Mouse (Mus musculus) right cerebral cortex, postnatal 14 days (tissue): ENCODE data around the gene F3.

Experiments used
- DNase-seq: peaks from one replicate; pipeline ENCODE4 v3.0.0; 2022

Gene F3

DNA sequence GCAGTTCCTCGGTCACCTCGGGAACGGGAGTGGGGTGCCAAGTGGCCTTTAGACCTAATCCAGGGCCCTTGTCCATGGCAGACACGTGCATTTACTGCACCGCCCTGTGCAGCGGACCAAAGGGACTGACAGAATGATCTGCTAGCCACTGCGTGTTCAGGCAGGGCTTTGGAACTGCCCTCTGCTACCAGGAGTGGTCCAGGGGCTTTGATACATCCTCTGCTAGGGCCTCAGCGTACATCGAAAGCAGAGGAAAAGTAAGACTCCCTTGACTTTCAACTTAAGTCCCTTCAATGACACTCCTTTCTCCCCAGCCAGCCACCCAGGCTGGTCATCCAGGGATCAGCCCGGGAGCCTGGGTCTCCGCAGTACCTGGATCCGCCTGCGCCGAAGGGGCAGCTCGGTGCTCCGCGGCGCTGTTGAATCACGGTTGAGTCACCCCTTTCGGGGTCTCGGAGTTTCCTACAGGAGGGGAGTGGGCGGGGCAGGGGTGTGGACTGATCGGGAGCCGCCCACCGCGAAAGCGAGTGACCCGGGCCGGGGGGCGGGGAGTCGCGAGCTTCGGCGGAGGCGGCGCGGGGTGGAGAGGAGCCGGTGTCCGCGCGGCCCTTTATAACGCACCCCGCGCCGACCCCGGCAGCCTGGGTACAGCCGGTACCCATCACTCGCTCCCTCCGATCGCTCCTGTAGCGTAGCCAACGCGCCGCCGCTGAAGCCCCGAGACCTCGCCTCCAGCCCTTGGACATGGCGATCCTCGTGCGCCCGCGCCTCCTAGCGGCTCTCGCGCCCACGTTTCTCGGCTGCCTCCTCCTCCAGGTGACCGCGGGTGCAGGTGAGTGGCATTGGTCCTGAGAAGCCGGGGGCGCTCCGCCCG, at the start of gene F3:
Gene F3 (plus strand): TSS at position 567 of the 874 bp plus-strand sequence.
- peak; percentile 73 for DNase-seq

DNA sequence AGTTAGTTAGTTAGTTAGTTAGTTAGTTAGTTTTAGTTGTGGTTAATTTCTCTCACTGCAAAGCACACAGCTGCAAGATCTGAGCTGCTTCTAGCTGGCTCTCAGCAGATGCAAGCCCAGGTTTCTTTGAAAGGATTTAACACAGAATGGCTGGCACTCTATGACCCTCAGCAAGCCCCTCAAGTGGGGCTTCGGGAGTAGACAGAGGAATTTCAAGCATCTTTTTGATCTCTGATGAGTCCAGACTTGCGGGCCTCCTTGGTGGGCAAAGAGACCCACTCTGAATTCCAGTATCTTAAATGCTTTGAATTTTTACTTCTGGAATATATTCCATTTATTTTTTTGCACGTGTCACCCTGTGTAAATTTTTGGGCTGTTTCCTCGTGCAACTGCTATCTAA, 44.4 kb upstream of the F3 start:
- no peak for DNase-seq

DNA sequence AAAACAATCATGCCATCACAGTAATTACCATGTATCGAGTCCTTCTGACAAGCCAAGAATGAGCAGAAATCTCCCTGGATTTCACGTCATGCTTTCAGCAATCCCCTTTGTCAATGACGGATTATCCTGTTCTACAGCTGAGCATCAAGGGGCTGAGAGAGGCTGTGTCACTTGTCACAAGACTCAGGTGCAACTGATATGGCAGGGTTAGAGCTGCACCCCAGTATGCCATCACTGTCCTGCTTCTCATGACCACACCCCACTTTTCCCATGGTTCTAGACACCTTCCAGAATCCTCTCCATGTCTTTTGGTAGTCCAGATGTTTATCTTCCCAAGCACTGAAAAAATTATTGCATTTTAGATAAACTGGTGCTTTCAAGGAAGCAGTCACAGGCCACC, 43.9 kb upstream of the F3 start:
- no peak for DNase-seq

DNA sequence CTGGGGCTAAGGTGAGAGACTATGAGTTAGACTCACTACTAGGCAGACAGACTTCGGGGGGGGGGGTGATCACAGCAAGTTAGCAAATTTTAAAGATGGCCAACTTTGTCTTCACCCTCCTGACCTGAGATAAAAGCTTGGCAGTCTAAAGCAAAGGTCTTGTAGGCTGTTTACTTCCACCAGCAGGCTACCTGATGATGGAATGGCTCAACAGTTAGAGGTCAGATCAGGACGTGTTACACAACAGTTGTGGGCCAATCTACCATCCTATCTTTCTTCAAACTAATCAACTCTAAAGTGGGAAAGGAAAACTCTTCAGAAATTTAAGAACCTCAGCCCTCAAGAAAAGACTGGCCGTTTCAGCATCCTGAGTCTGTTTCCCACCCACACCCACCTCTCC, 43.1 kb upstream of the F3 start:
- no peak for DNase-seq

DNA sequence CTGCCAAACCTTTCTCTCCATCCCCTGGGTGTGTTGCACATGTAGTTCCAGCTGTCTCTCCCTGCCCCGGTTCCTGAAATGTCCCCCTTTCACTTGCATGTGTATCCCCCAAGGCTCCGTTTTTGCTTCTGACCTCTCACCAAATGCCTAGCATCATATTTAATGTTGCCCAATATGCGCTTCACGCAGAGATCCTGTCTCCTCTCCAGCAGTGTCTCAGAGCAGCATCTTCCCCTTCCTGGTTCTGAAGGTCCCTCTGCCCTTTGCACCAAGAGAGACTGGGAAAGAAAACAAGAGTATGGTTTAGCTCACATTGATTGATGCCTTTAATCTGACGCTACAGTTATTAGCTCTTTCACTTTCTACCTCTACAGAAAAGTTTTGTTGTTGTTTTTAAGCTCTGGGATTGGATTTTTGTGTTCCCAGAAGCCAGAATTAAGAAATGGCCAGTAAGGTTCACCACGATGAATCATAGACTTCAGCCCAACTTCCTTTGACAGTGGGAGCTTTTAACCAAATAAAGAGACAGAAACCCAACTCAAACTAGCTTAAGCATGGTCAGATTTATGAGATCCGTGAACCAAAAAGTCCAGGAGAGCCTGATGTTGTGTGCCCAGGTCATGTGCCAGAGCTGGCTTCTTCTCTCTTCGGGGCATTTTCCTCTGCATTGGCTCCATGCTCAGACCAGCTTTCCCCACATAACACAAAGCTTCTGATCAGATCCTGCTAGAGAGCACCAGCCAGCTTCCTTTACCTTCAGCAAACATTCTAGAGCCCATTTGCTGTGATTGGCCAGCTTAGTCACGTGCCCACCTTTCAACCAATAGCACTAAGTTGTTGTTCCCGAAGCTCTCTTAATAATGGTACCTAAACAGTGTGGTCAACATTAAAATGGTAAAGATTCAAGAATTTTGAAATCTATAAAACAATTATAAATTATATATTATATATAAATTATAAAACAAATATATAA, 40.6 kb upstream of the F3 start:
- no peak for DNase-seq

DNA sequence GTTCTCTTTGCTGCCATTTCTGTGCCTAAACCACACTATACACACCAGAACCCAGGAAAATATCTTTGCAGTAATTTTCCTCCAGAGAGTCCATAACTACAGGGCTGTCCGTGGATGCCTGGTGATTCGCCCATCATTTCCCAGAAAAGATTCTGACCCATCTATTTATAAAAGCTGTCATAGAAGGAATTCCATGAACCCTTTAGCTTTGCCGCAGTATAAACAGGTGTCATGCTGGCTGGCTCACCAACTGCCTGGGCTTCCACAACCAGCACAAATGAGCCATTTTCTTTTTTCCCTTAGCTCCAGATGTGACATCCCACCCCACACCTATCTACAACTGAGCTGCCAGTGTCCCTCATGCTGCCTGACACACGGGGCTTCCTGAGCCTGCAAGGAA, 38.8 kb upstream of the F3 start:
- DNase-seq = no peak

DNA sequence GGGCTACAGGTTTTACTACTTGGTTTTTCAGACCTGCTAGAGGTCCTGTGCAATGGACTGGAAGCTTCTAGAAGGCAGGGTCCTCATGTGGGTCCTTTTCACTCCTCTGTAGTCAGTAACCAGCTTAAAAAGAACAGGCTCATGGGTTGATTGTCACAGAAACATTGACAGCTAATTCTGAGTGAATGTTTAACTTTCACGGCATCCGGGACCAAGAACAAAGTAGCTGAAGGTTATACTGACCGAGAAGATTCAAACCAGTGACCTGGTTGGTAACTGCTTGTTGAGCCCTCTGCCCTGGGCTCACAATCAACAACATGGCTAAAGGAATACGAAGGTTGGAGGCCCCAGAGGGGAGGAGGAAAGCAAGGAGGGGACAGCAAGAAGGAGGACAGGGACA, 38.4 kb upstream of the F3 start:
- no peak for DNase-seq

DNA sequence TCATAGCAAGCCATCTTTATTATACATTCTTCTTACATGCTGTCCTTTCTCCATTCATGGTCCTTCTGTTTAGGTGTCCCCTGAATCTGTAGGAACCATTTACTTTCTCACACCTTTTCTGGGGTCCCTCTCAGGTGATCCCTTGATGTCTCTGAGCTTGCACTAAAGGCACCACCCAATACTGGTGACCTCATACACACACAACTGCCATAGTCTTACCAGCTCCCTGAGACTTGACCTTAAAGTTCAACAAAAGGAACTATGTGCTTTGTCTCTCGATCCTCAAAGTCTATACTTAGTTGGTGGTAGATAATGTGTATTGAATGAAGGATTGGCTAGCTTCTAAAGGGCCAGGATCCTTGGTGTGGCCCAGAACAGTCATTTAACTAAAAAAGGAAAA, 37.4 kb upstream of the F3 start:
- no peak for DNase-seq

DNA sequence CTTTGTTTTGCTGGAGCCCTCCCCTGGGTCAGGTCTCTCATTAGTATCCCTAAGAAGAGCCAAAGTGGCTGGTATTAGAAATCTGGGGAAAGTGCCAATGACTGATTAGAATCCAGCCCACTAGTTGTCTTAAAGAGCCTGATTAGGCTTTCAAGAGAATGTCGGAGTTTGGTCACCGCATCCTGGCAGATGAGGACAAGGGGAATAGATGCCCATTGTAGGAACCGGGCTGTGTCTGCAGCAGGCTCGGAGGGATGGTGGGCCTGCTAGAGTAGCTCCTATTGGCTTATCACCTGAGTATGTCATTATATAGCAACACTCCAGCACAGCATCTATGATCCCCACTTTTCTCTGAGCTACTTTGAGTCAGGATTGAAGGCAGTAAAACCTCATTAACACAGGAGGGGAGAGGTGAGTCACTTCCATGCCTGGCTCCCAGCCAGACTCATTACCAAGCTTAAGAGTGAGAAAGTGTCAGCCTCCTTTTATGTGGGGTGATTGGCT, 36.9 kb upstream of the F3 start:
- peak; percentile 28 for DNase-seq

DNA sequence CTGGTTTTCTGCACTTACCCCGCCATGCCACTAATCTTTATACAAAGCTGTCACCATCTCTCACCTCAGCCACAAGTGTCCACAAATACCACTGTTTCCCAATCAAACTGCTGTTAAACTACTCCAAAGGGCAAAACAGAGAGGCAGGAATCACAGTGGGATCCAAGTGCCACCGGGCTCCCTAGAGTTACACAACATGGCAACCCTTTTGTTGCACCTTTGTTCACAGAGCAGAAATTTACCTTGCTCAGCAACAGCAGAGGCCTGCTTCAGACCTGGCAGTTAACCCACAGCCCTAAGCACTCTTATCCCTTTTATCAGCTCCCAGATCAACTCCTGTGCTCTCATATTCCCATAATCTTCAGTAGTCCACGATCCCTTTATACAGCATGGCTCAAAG, 35.6 kb upstream of the F3 start:
- DNase-seq = no peak

DNA sequence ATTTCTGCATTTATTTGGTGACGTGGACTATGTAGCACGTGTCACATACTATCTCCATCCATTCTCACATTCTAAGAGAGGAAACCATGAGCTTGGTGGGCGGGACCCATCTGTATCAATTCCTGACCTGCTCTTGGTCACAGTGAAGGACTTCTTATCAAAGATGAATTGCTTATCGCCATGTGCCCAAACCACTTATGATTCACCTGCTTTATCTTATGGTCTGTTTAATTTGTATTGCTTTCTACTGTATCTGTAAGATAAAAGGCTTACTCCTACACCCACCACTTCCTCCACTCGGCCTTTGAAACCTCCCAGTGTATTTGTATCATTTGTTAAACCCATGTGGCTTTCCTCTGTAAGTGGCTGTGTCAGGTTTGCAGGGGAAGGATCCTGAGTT, 34.3 kb upstream of the F3 start:
- no peak for DNase-seq

DNA sequence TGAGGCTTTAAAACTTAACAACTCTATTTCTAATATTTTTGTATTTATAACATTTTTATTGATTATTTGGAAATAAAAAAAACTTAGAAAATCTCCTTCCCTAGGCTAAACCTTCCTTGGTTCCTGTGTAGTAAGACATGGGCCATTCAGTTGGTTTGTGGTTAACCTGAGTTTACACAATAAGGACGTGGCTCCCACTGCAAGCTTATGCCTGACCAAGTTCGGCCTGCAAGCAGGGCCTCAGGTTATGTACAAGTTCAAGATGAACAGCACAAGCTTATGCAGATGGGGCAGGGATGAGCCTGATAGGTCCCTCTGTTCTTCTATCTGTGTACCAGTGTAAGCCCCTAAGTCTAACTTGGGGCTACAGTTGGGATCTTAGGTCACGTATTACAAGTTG, 33.6 kb upstream of the F3 start:
- no peak for DNase-seq

DNA sequence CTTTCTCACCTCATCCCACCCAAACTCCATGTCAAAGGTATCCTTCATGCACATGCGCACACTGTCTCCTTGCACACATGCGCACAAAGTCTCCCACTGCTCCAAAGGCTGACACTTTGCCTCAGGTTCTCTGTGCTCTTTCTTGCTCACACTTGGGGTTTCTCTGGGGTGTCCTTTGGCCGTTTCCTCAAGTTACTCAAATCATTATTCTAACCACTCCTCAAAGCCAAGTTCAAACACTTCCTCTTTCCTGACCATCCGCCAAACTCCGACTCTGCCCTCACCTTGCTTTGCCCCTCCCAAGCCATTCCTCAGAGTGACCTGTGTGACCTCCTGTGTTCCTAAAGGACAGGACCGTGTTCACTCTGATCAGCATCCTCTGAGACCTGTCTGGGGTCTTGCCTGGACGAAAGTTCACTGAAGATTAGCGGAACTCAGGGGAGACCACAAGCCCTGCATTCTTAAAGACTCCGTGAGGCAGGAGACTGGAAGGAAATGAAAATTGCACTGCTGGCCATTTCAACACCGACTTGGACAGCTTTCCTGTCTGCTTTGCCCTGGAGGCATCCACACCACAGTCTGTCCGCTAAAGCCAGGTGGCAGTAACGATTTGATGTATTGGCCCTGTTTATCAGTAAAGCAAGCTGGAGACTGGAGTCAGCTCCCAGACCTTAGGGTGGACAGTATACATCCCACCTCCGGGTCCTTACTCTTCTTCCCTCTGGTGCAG, 30.2 kb upstream of the F3 start:
- no peak for DNase-seq

DNA sequence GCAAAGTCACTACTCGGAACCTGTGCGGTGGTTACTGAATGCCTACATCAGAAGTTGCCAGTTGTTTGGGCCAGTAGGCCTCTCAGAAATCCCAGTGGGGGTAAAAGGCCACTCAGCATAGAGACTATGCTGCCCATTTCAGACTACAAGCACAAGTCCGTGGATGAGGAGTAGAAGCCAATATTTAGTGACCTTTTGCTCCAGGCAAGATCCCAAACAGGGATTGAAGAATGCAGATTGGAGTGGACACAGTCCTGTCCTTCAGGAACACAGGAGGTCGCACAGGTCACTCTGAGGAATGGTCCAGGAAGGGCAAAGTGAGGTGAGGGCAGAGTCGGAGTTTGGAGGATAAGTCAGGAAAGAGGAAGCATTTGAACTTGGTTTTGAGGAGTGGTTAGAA, 29.6 kb upstream of the F3 start:
- no peak for DNase-seq

DNA sequence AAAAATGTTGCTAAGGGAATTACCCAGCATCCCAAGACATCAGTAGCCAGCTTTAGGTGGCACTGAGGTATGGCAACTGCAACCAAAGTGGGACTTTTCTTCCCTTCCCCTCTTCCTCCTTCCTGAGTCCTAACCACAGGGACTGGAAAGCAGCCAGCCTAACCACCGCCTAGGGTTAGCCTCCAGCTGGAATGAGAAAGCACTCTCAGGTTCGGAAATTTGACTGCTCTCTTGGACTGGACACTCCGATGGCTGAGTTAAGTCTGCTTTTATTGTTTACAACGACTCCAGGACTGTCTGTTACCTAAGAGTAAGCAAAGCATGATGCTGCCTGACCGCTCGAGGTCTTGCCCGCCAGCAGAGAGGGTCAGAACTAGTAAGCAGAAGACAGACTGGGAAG, 26.2 kb upstream of the F3 start:
- no peak for DNase-seq

DNA sequence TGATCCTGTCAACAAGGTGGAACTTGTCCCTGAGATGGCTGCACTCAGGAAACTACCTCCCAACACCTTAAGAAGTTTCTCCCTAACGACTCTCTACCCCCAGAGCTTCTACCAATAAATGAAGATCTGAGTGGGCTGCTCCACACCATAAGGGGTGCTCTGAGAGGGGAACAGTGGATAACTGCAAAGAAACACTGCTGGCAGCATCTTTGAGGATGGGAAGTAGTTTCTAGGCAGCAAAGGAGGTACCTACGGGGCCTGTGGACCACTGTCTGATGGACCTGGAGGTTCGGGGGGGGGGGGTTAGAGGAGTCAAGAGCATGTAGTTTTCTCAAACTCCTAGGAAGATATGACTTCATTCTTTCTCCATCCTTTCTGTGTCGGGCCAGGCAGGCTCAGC, 23.9 kb upstream of the F3 start:
- DNase-seq = no peak

DNA sequence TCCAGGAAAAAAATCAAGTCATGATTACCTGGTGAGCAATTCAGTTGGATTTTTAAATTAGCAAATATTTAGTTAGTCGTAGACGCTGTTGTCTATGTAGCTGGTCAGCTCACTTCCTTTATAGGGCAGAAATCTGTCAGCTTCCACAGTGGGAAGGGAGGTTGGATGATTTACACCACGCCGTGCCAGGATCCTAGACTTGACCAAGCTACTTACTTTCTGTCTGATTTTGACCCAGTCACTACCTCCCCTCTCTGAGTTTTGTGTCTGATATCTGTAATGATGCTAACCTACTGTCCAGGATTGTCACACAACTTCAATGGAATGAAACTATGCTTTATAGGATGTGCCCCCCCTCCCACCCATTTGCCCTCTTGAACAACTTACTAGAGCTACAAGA, 23.5 kb upstream of the F3 start:
- no peak for DNase-seq

DNA sequence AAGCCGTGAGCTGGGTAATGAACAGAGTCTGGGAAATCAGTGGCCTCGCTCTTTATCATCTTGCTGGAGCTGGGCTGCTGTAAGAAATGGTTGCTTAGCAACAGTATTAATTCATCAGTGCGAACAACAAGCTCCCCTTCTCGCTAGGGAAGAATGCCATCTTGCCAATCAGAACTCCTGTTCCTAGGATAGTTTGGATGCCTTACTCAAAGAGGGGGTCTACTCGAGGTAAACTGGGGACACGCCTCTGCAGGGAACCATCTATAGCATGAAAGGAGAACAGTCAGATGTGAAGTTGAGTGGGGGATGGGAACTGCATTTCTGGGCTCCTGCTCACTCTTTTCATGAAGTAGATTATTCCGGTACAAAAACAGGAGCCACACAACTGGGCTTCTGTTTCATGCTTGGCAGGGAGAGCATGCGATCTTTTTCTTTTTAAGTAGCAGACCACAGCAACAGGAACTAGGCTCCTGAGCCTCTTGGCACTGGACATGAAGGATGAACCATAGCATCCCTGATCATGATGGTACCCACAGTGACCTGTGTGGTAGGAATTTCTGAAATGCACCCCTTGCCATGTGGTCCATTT, 22.9 kb upstream of the F3 start:
- DNase-seq = peak; percentile 36

DNA sequence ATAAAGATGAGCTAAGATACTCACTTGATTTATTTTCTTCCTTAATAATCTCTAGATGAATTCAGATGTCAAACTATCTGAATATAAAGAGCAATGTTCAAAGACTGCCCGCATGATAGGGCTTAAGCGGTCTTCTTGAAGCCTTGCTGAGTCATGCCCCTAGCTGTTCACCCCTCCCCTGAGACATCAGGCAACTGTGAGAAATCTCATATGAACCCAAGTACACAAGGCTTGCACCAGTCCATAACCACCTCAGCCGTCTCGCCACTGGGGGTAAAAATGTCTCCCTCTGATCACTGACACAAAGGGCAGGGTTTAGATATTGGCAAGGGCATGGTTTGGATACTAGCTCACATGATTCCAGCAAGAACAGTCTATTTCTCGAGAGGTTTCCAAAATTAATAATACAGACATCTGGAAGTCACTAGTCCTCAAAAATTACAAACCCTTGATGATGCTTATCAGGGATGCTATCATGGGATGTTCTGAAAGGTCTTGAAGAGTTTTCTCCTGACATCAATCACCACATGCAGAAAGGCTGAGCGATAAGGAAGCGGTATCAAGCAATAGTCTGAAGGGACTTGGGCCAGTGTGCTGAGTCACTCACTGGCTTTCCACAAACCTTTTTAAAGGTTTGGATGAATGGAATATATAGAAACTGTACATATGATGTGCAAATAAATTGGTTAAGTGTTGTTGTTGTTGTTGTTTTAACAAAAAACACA, 20.0 kb upstream of the F3 start:
- no peak for DNase-seq

DNA sequence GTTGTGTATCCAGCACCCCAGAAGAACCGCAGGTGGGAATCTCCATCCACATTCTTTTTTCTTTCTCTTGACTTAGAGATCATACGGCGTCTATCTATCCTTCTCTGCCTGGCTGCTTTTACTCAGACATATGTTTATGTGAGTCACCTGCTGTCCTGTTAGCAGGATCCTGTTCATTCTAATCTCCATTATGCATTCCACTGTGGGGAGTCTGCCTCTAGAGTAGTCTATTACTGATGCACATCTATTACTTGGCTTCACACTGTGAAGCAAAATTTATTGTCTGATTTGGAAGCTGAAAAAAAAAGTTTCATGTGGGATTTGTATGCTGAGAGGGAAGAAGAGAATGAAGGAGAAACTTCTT, 19.5 kb upstream of the F3 start:
- no peak for DNase-seq

DNA sequence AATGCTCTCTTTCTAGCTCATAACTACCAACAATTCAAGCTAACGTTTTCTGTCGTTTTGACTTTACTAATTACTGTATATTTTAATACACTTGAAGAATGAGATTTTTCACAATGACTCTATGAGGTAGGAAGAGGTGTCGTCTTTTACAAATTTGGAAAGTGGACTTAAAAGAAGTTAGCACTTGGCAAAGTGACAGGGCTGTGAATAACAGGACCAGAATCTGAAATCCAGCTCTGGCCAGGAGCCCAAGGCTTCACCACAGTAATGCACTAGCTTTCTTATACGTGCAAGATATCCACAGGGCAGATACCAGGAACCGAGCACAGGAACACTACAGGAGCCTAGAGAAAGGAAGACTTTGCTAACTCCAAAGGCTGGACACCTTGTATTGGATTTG, 17.2 kb upstream of the F3 start:
- no peak for DNase-seq

DNA sequence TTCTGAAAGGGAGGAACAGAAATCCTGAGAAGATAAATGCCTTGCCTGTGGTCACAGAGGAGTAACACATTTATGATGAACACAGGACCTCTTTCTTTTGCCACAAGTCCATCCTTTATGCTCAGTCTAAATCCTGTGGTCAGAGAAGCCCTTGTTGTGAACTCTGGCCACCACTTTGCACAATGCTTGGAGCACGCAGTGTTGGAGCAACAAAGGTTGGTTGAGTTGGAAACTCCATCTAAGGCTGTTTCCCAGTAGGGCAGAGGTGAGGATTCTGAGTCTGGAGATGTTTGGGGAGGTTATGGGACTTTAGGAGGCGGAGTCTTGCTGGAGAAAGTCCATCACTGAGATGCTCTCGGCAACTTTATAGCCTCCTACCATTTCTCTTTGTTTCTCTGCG, 16.2 kb upstream of the F3 start:
- no peak for DNase-seq
